Mouse (Mus musculus) lung, embryonic 16.5 days (tissue): ENCODE data around the gene Ndn. TPM values are rescaled to one million over a fixed set of nuclear protein-coding genes. Genes with fewer than 3 reads are reported as not detected.

Experiments
- polyA plus RNA-seq: library from polyadenylated mRNA; unstranded; fragments of >200 nt; fragmentation: Nextera tagmentation; extraction: Ambion mirVana; gene quantifications from 2 replicates; pipeline ENCODE4 v1.2.1, GENCODE M21; 2015

Gene Ndn
- polyA plus RNA-seq, 1 experiment from 2014 or later = 62.8 TPM

Other genes starting within 250 kb of the Ndn start
- 1.1 TPM in 2 replicates for gene Magel2, start 30.4 kb downstream of the Ndn start, polyA plus RNA-seq
- 3.5 and 4.2 TPM in 2 replicates for gene Mkrn3, start 73.6 kb downstream of the Ndn start, polyA plus RNA-seq
- 20.8 and 25.3 TPM in 2 replicates for gene Peg12, start 117.9 kb downstream of the Ndn start, polyA plus RNA-seq